In the genomic region with DNA sequence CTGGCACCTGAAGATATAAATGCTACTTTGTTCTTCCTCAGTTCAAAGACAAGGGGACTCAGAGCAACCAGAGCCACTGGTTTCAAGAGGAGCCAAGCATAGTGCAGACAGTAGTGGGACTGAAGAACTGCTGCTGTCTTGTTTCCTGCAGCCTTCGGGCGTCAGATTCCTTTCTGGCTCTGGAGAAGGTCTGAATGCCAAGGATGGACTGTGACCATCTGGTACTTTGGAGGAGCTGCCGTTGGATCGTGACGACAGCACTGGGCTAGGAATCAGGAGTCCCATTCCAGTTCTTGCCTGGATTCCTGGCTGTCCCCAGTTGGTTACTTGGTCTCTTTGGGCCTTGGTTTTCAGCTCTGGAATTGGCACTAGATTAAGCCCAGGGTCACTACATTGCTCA, we compare ENCODE assay signal across 8 mouse cellular contexts. TPM values are rescaled to one million over a fixed set of nuclear protein-coding genes. Genes with fewer than 3 reads are reported as not detected.
DNase-seq lines count a peak whose midpoint lies in the region; TF ChIP-seq lines count a peak whose summit lies in the region.
"Had no signal": no experiment of that assay in that cellular context is flagged by ENCODE, and none has a peak within 500 bp of the region (broad histone marks: within the 10 kb centered on the region; RNA-seq: fewer than 3 reads in every experiment).

No protein-coding gene starts in this region.

- DNase-seq in right cerebral cortex, adult 18-20 months: peak; percentile 36
- no peak for DNase-seq in right cerebral cortex, adult 2 months (ENCODE audit: low spot score in 2 of 2)
- peak; percentile 47 for DNase-seq in heart, postnatal 25 days (ENCODE audit: low spot score)
- DNase-seq in right cerebral cortex, postnatal 10 days (ENCODE audit: low spot score in 2 of 2): peak; percentile 61 to 62
- no peak for DNase-seq in retina, postnatal 1 day
- no peak for DNase-seq in kidney, adult 9 months

- no peak for TF ChIP-seq CTCF in embryonic fibroblast, embryonic 13.5 days (IDR thresholded peaks at IDR 0.05; ENCODE audit: borderline replicate concordance, insufficient read depth, low read length)

- no peak for TF ChIP-seq POLR2A in embryonic fibroblast, embryonic 13.5 days (IDR thresholded peaks at IDR 0.05; ENCODE audit: low read depth, low read length)

- peaks cover 10% of the 10 kb centered on the region for H3K4me1 ChIP-seq in embryonic fibroblast, embryonic 13.5 days (ENCODE audit: control insufficient read depth, insufficient read depth, low read length)

- peak overlapping the region; percentile 71 for H3K27ac ChIP-seq in embryonic fibroblast, embryonic 13.5 days (ENCODE audit: insufficient read depth, low read length)
- H3K27ac ChIP-seq: liver, embryonic 14.5 days had no signal

- intact Hi-C loops in heart, postnatal 25 days (cut with DNase I): no loop called here

- no peak overlapping the region for H3K4me3 ChIP-seq in embryonic fibroblast, embryonic 13.5 days (ENCODE audit: insufficient read depth, low read length)

RNA-seq across cellular contexts. Expression of a gene that starts 11.2 kb away (rescaled TPM):
- polyA plus RNA-seq in embryonic fibroblast, embryonic 13.5 days (2011; ENCODE audit: insufficient read length, low read depth, missing spikeins): 123 and 130 TPM in 2 replicates
- total RNA-seq in heart, postnatal 25 days (2021): 10 to 100 TPM; 74.6 to 78.0 TPM

Comparison
In these comparisons a context has a peak if more than half of its experiments do, and no peak if none do; other contexts are left out.
1. DNase-seq: peak in right cerebral cortex, adult 18-20 months (single experiment), heart, postnatal 25 days (single experiment) and right cerebral cortex, postnatal 10 days (2 of 2); none in right cerebral cortex, adult 2 months (0 of 2), retina, postnatal 1 day (single experiment) and kidney, adult 9 months (single experiment).